Mouse (Mus musculus): ENCODE measurements at regions not wholly inside any gene's neighbourhood (a gene's known extent, or its start where the extent isn't known, plus 50 kb on each side); places are given as distances from the start of the nearest gene placed in this dataset.

DNA sequence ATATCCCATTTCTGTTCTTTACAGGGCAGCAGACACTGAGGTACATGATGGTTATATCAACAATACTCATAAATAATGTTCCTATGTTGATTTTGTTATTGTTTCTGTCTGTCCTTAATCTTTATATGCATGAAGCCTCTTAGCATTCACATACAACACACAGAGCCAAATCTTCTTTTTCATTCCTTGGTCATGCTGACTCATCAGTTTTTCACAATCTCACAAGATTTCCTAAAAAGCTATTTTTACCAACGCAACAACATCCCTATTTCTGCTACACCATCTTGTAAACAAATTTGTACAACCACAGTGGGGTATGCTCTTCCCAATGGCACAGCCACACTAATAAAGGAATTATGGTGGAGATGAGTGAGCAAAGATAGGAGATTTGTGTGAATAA lies 555.1 kb downstream of the Trib2 start:
- no peaks in the 10 kb centered on the region for H3K4me1 ChIP-seq
- H3K27me3 ChIP-seq (replicated peaks) = no peaks in the 10 kb centered on the region
- H3K9me3 ChIP-seq = no peaks in the 10 kb centered on the region
- no peak overlapping the region for H3K4me3 ChIP-seq
- 86% methylated on average over 1 of the region's 1 CpGs for WGBS
- no peak for ATAC-seq (replicated peaks)
- no peaks in the 10 kb centered on the region for H3K36me3 ChIP-seq (replicated peaks)
- H3K4me2 ChIP-seq = no peak overlapping the region
- H3K27ac ChIP-seq = no peak overlapping the region
- no peak overlapping the region for H3K9ac ChIP-seq

DNA sequence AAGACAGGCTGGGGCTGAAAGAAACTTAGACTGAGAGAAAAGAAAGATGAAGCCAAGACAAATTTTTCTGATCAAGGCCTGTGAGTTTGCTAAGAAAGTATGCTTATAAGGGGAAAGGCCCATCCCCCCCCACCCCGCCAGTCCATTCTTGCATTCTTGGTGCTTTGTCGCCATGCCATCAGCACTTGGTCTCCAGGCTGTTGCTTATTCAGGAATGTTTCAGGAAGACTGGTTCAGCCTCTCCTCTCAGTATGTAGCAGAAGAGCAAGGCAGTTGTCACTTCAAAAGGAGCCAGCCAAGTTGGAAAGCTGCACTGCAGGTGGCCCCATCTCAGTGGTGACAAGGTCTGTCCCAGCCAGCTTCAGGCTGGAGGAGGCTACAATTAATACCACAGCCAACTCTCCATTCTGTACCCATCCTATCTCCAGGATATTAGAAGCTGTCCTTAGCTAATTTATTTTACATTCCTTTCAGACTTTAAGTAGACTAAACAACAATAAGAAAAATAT lies 555.8 kb downstream of the Trib2 start:
- Histone ChIP-seq H3K9ac (no peak overlapping the region), H3K4me2 (no peak overlapping the region), H3K9me3 (no peaks in the 10 kb centered on the region), H3K4me1 (no peaks in the 10 kb centered on the region), H3K27me3 (replicated peaks) (no peaks in the 10 kb centered on the region), H3K36me3 (replicated peaks) (no peaks in the 10 kb centered on the region), H3K4me3 (no peak overlapping the region), H3K27ac (no peak overlapping the region)
- ATAC-seq (replicated peaks) = no peak
- 29% methylated on average over 2 of the region's 2 CpGs for WGBS

GRCm38 (mm10) chr12:15244966-15245365 lies 571.8 kb downstream of the Trib2 start:
- Histone ChIP-seq H3K36me3 (replicated peaks) (no peaks in the 10 kb centered on the region), H3K4me1 (no peaks in the 10 kb centered on the region), H3K4me3 (no peak overlapping the region), H3K9me3 (no peaks in the 10 kb centered on the region), H3K27ac (no peak overlapping the region), H3K9ac (no peak overlapping the region), H3K27me3 (replicated peaks) (no peaks in the 10 kb centered on the region), H3K4me2 (no peak overlapping the region)
- no peak for ATAC-seq (replicated peaks)
- 72% methylated on average over 4 of the region's 4 CpGs for WGBS

DNA sequence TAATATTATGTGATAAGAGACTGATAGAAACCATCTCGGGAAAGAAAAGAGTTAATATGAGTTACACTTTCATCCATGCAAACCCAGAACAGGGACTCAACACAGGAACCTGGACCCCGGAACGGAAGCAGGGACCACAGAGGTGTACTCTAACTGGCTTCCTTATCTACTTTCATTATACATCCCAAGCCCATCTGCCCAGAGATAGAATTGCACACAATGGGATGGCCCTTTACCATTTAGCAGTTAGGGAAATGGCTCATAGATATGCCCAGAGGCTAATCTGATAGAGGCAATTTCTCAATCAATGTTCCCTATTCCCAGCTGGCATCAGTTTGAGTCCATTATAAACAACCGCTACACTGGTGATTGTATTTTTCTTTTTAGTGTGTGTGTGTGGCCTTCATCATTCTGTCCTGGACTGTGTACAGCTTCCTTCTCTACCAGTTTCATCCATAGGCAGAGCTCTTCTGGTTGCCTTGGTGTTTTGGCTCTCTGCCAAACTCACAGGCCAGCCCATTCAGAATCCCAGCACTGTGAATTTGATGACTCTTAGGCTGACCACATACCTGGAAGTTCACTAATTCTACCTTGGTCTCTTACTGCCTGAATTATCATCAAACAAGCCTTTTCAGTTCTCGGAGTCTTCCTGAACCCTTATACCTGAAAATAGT lies 594.1 kb downstream of the Trib2 start:
- WGBS = 80% methylated on average over 5 of the region's 5 CpGs
- no peak overlapping the region for H3K9ac ChIP-seq
- no peak overlapping the region for H3K4me3 ChIP-seq
- H3K27ac ChIP-seq = no peak overlapping the region
- H3K27me3 ChIP-seq (replicated peaks) = no peaks in the 10 kb centered on the region
- H3K9me3 ChIP-seq = no peaks in the 10 kb centered on the region
- peaks cover 4% of the 10 kb centered on the region; the same call in 1 of the 2 replicates for H3K4me1 ChIP-seq
- H3K4me2 ChIP-seq = no peak overlapping the region
- ATAC-seq (replicated peaks) = no peak
- no peaks in the 10 kb centered on the region for H3K36me3 ChIP-seq (replicated peaks)

DNA sequence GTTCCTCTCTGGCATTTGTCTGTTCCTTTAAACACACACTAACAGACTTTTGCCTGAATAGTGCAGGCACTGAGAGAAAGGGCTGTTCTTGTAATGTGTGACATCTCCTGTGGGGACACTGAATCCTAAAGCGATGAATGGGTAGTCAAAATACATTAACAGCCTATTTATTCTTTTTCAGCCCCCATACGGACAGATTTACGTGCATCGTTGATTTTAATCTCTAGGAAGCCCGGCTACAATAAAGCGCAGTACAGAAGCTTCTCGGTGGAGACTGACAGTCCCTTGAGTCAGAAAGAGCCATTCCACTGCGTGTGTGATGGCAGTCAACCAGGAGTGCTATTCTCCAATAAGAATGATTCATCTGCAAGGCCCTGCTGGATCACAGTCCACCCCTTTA lies 598.2 kb downstream of the Trib2 start:
- H3K4me3 ChIP-seq = 0 out of 2 replicates have a peak overlapping the region, but pooled peaks have one; percentile 15
- no peaks in the 10 kb centered on the region for H3K36me3 ChIP-seq (replicated peaks)
- no peak overlapping the region; the same call in 1 of the 2 replicates for H3K9ac ChIP-seq
- peak; percentile 77 for ATAC-seq (replicated peaks)
- no peaks in the 10 kb centered on the region for H3K9me3 ChIP-seq
- peaks cover 7% of the 10 kb centered on the region; the same call in 1 of the 2 replicates for H3K4me1 ChIP-seq
- 14% methylated on average over 8 of the region's 8 CpGs for WGBS
- no peak overlapping the region for H3K27ac ChIP-seq
- peak overlapping the region; percentile 29 for H3K4me2 ChIP-seq
- no peaks in the 10 kb centered on the region for H3K27me3 ChIP-seq (replicated peaks)

- Histone ChIP-seq H3K27ac (no peak overlapping the region), H3K9me3 (no peaks in the 10 kb centered on the region), H3K9ac (no peak overlapping the region), H3K4me3 (no peak overlapping the region), H3K36me3 (replicated peaks) (no peaks in the 10 kb centered on the region), H3K4me2 (no peak overlapping the region), H3K27me3 (replicated peaks) (no peaks in the 10 kb centered on the region), H3K4me1 (0 out of 2 replicates have a peak, but pooled peaks cover 3% of the 10 kb centered on the region)
- 0 out of 2 replicates have a peak, but pooled peaks have one; percentile 48 for ATAC-seq (replicated peaks)
- WGBS = 44% methylated on average over 3 of the region's 3 CpGs
These were observed 600.5 kb downstream of the Trib2 start for GRCm38 (mm10) chr12:15216180-15216579.

- no peak overlapping the region for H3K27ac ChIP-seq
- H3K27me3 ChIP-seq (replicated peaks) = no peaks in the 10 kb centered on the region
- H3K4me3 ChIP-seq = no peak overlapping the region
- ATAC-seq (replicated peaks) = no peak
- no peak overlapping the region for H3K4me2 ChIP-seq
- no peak overlapping the region for H3K9ac ChIP-seq
- no peaks in the 10 kb centered on the region for H3K4me1 ChIP-seq
- H3K36me3 ChIP-seq (replicated peaks) = no peaks in the 10 kb centered on the region
- H3K9me3 ChIP-seq = no peaks in the 10 kb centered on the region
- 60% methylated on average over 6 of the region's 6 CpGs for WGBS
These were observed 642.2 kb downstream of the Trib2 start for GRCm38 (mm10) chr12:15174411-15175041.

DNA sequence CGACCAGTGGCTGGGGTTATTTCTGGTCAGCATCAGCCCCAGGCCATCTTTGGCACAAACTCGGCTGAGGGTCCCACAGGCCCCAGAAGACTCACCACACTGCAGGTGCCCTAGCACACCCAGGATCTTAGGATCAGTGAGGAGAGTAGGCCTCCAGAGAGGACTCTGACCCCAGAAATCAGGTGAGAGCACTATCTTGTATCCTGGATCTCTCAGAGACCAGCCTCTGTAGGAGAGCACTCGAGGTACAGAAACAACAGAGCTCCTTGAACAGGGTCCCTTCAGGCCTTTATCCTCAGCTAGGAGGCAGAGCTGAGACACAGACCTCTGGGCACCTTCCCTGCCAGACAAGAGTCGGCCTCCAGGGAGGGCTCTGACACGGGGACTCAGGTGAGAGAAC lies 654.1 kb downstream of the Trib2 start:
- no peak for ATAC-seq (replicated peaks)
- Histone ChIP-seq H3K36me3 (replicated peaks) (no peaks in the 10 kb centered on the region), H3K4me3 (no peak overlapping the region), H3K27me3 (replicated peaks) (no peaks in the 10 kb centered on the region), H3K27ac (no peak overlapping the region), H3K9ac (no peak overlapping the region), H3K4me1 (no peaks in the 10 kb centered on the region), H3K4me2 (no peak overlapping the region), H3K9me3 (peaks cover 3% of the 10 kb centered on the region; the same call in 1 of the 2 replicates)
- WGBS = 89% methylated on average over 5 of the region's 5 CpGs

GRCm38 (mm10) chr12:15161864-15162263 lies 654.9 kb downstream of the Trib2 start:
- Histone ChIP-seq H3K9me3 (peaks cover 3% of the 10 kb centered on the region; the same call in 1 of the 2 replicates), H3K27me3 (replicated peaks) (no peaks in the 10 kb centered on the region), H3K36me3 (replicated peaks) (no peaks in the 10 kb centered on the region), H3K4me1 (no peaks in the 10 kb centered on the region), H3K4me2 (no peak overlapping the region), H3K27ac (no peak overlapping the region), H3K4me3 (no peak overlapping the region), H3K9ac (no peak overlapping the region)
- 53% methylated on average over 3 of the region's 3 CpGs for WGBS
- peak; percentile 50; the same call in 1 of the 2 replicates for ATAC-seq (replicated peaks)

GRCm38 (mm10) chr12:15160478-15160998 lies 656.2 kb downstream of the Trib2 start:
- Histone ChIP-seq H3K9me3 (peaks cover 3% of the 10 kb centered on the region; the same call in 1 of the 2 replicates), H3K4me3 (no peak overlapping the region), H3K4me1 (no peaks in the 10 kb centered on the region), H3K27me3 (replicated peaks) (no peaks in the 10 kb centered on the region), H3K4me2 (no peak overlapping the region), H3K36me3 (replicated peaks) (no peaks in the 10 kb centered on the region), H3K27ac (no peak overlapping the region), H3K9ac (no peak overlapping the region)
- no peak for ATAC-seq (replicated peaks)
- 92% methylated on average over 2 of the region's 2 CpGs for WGBS

DNA sequence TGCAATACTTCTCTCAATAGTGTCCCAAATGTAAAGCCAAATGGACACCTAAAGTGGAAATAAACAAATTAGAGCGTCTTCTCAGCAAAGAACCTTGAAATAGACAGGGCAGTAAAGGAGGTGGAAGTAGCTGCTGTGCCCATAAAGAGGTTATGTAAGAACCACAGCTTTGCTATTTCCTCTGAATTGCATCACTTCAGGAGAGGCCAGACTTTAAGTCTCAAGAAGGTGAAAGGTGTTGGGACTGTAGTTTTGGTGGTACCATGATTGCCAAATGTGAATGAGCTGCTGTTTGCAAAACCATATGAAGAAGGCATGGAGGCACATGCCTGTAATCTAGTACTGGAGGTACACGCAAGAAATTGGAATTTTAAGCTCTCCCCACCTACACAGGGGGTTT lies 670.3 kb downstream of the Trib2 start:
- 91% methylated on average over 2 of the region's 2 CpGs for WGBS
- H3K4me2 ChIP-seq = no peak overlapping the region

GRCm38 (mm10) chr12:15137039-15137438 lies 679.7 kb downstream of the Trib2 start:
- H3K27me3 ChIP-seq (replicated peaks) = no peaks in the 10 kb centered on the region
- no peak overlapping the region for H3K9ac ChIP-seq
- ATAC-seq (replicated peaks) = peak; percentile 39; the same call in 1 of the 2 replicates
- H3K36me3 ChIP-seq (replicated peaks) = no peaks in the 10 kb centered on the region
- WGBS = 44% methylated on average over 5 of the region's 5 CpGs
- H3K27ac ChIP-seq = no peak overlapping the region
- peaks cover 3% of the 10 kb centered on the region; the same call in 1 of the 2 replicates for H3K4me1 ChIP-seq
- no peaks in the 10 kb centered on the region for H3K9me3 ChIP-seq
- no peak overlapping the region for H3K4me3 ChIP-seq
- no peak overlapping the region for H3K4me2 ChIP-seq

More for the DNA sequence above, 670.3 kb downstream of the Trib2 start:
- no peak overlapping the region for H3K4me3 ChIP-seq
- H3K27ac ChIP-seq = no peak overlapping the region
- H3K36me3 ChIP-seq (replicated peaks) = no peaks in the 10 kb centered on the region
- no peak for ATAC-seq (replicated peaks)
- no peaks in the 10 kb centered on the region for H3K9me3 ChIP-seq
- no peaks in the 10 kb centered on the region for H3K27me3 ChIP-seq (replicated peaks)
- no peaks in the 10 kb centered on the region for H3K4me1 ChIP-seq
- H3K9ac ChIP-seq = no peak overlapping the region

Measured in midbrain, embryonic 15.5 days (tissue).